ENCODE assay signal across 9 mouse cellular contexts in genomic region chr9:41934848-41935372, GRCm38 (mm10).
DNase-seq lines count a peak whose midpoint lies in the region; ATAC-seq and TF ChIP-seq lines count a peak whose summit lies in the region.
"Had no signal": no experiment of that assay in that cellular context is flagged by ENCODE, and none has a peak within 500 bp of the region (broad histone marks: within the 10 kb centered on the region; RNA-seq: fewer than 3 reads in every experiment).

No protein-coding gene starts in this region.

- H3K27ac ChIP-seq in heart, embryonic 10.5 days: peak overlapping the region; percentile 96
- peak overlapping the region; percentile 96 for H3K27ac ChIP-seq in neural tube, embryonic 11.5 days (ENCODE audit: low read depth, low read length)
- H3K27ac ChIP-seq in liver, embryonic 14.5 days: no peak overlapping the region

- no peaks in the 10 kb centered on the region for H3K9me3 ChIP-seq in heart, embryonic 10.5 days
- no peaks in the 10 kb centered on the region for H3K9me3 ChIP-seq in neural tube, embryonic 11.5 days (ENCODE audit: control insufficient read depth, low read length)
- no peaks in the 10 kb centered on the region for H3K9me3 ChIP-seq in liver, embryonic 14.5 days (ENCODE audit: control insufficient read depth, low read length)

- intact Hi-C loops in heart, postnatal 14 days (cut with DNase I): no loop called here

- H3K27me3 ChIP-seq in heart, embryonic 10.5 days (ENCODE audit: insufficient read depth, poor library complexity, severe bottlenecking): no peaks in the 10 kb centered on the region
- no peaks in the 10 kb centered on the region for H3K27me3 ChIP-seq in neural tube, embryonic 11.5 days (ENCODE audit: control insufficient read depth, insufficient read depth, low read length)
- H3K27me3 ChIP-seq in liver, embryonic 14.5 days (ENCODE audit: control insufficient read depth, insufficient read depth, low read length): no peaks in the 10 kb centered on the region

- TF ChIP-seq CTCF in liver, embryonic 14.5 days (IDR thresholded peaks at IDR 0.05; ENCODE audit: low read depth): no peak

- no peak; the same call in 1 of the 2 replicates for ATAC-seq in neural tube, embryonic 11.5 days (ENCODE audit: insufficient read depth, low FRiP score, low TSS enrichment)
- ATAC-seq in liver, embryonic 14.5 days (ENCODE audit: insufficient read depth): no peak
- ATAC-seq in erythroid progenitor cell, adult 5-6 weeks (replicated peaks; ENCODE audit: low FRiP score, poor library complexity, severe bottlenecking): no peak

- DNase-seq in heart, embryonic 10.5 days (ENCODE audit: low spot score): no peak
- no peak for DNase-seq in heart, postnatal 14 days
- no peak for DNase-seq in neural tube, embryonic 11.5 days (ENCODE audit: low spot score)
- DNase-seq in neural tube, embryonic 10.5 days (ENCODE audit: extremely low spot score, low spot score): no peak
- DNase-seq in liver, embryonic 14.5 days (ENCODE audit: low read depth in 3 of 3, low spot score in 3 of 3): no peak
- DNase-seq in adrenal gland, adult 8-10 months: no peak
- no peak for DNase-seq in yolk sac, embryonic 10.5 days (ENCODE audit: low spot score)
- DNase-seq: cerebellum, adult 8-10 months had no signal

- peak overlapping the region; percentile 64 for H3K4me3 ChIP-seq in heart, embryonic 10.5 days
- H3K4me3 ChIP-seq in neural tube, embryonic 11.5 days (ENCODE audit: low read depth, low read length): peak overlapping the region; percentile 31
- H3K4me3 ChIP-seq in liver, embryonic 14.5 days (ENCODE audit: insufficient read depth in 1 of 2, low read depth in 2 of 2, low read length in 2 of 2): no peak overlapping the region

- H3K4me1 ChIP-seq in heart, embryonic 10.5 days: peaks cover 32% of the 10 kb centered on the region
- H3K4me1 ChIP-seq in neural tube, embryonic 11.5 days (ENCODE audit: control insufficient read depth, insufficient read depth, low read length): peaks cover 16% of the 10 kb centered on the region
- H3K4me1 ChIP-seq in liver, embryonic 14.5 days (replicated peaks; ENCODE audit: control insufficient read depth in 2 of 2, insufficient read depth in 2 of 2, low read length in 1 of 2): 0 out of 4 replicates have a peak, but pooled peaks cover 0 to 2% of the 10 kb centered on the region in 2 experiments

- H3K9ac ChIP-seq in neural tube, embryonic 11.5 days (ENCODE audit: low read length): peak overlapping the region; percentile 83
- no peak overlapping the region for H3K9ac ChIP-seq in liver, embryonic 14.5 days (replicated peaks)

- no peaks in the 10 kb centered on the region for H3K36me3 ChIP-seq in heart, embryonic 10.5 days
- H3K36me3 ChIP-seq in neural tube, embryonic 11.5 days (ENCODE audit: control insufficient read depth, insufficient read depth, low read length): no peaks in the 10 kb centered on the region
- no peaks in the 10 kb centered on the region for H3K36me3 ChIP-seq in liver, embryonic 14.5 days (replicated peaks; ENCODE audit: control insufficient read depth, insufficient read depth, low read depth)

- H3K4me2 ChIP-seq in neural tube, embryonic 11.5 days (ENCODE audit: low read depth): peak overlapping the region; percentile 75
- 0 out of 2 replicates have a peak overlapping the region, but pooled peaks have one; percentile 39 for H3K4me2 ChIP-seq in liver, embryonic 14.5 days (ENCODE audit: low read depth)

- TF ChIP-seq EP300 in liver, embryonic 14.5 days (IDR thresholded peaks at IDR 0.05; ENCODE audit: low read depth): no peak

- 15% methylated on average over 10 of the region's 10 CpGs for WGBS in heart, embryonic 10.5 days
- 15% methylated on average over 10 of the region's 10 CpGs for WGBS in neural tube, embryonic 11.5 days
- 15% methylated on average over 10 of the region's 10 CpGs for WGBS in liver, embryonic 14.5 days (ENCODE audit: insufficient replicate concordance)

Comparison
In these comparisons a context has a peak if more than half of its experiments do, and no peak if none do; other contexts are left out.
1. H3K4me3 ChIP-seq: peak in heart, embryonic 10.5 days (single experiment) and neural tube, embryonic 11.5 days (single experiment); none in liver, embryonic 14.5 days (0 of 2).